Mouse (Mus musculus) cerebellum, adult (tissue): ENCODE results near the gene Sema4c.

Experiments
- ATAC-seq: cut with Nextera tagmentation; 2 replicates; pipeline ENCODE4 v1.9.2; 2017; ENCODE audit warnings: mild to moderate bottlenecking, moderate library complexity, mixed read lengths; ENCODE audit not compliant: insufficient number of reproducible peaks, low FRiP score, low TSS enrichment

Sema4c gene

DNA sequence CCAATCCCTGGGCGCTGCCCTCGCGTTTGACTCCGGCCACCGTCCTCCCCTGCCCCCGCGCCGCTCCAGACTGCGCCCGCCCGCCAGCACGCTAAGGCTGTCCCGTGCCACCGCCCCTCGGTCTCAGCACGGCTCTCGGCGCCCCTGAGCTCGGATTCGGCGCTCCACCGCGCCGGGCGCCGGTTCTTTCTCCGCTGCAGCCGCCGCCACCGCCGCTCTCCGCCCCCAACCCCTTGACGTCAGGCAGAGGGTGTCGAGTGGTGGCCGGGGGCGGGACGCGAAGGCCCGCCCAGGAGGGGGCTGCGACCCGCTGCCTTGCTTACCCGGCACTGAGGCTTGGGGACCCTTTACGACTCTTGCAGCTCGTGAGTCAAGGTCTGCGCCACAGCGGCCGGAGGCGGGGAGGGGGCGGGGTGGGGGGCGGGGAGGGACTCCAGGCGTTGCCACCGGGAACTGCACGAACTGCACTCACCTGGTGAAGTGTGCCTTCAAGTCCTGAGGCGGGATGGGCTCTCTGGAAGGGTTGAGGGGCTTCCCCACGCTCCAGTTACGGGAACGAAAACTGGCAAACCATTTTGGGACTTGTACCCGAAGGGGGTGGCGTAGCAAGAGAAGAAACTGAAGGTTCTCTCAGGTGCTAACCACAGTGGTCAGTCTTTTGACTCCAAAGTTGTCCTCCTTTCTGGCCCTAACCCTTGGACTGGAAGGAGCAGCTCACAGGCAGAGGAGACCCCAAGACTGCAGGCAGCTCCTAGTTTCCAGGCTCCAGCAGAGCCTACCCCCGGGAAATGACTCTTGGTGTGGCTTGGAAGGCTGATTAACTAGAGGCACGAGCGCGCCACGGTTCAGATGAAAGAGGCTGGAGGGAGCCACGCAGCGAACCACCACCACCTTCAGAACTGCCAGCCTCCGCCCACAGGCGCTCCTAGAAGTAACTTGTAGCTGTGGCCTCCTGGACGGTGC is at the start of gene Sema4c:
Gene Sema4c (minus strand): TSS at position 319 of the 963 bp plus-strand sequence.
- ATAC-seq: no peak

DNA sequence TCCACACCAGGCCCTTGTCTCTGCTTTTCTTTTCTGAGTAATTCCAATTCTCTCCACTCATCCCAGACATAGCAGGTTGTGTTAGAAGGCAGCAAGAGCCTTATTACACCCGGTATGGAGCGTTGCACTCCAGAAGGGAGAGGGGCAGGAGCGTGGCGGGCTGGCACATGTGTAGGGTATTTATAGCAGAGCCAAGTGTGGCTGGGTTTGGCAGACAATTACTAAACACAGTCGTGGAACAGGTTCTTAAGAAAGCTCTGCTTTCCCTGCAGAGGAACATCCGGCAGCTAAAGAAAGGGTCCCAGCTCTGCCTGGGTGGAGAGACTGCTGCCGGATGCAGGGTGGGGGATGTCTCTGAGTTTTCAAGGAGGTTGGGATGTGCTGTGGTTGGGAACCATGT is 48.8 kb upstream of the Sema4c start:
- no peak for ATAC-seq

DNA sequence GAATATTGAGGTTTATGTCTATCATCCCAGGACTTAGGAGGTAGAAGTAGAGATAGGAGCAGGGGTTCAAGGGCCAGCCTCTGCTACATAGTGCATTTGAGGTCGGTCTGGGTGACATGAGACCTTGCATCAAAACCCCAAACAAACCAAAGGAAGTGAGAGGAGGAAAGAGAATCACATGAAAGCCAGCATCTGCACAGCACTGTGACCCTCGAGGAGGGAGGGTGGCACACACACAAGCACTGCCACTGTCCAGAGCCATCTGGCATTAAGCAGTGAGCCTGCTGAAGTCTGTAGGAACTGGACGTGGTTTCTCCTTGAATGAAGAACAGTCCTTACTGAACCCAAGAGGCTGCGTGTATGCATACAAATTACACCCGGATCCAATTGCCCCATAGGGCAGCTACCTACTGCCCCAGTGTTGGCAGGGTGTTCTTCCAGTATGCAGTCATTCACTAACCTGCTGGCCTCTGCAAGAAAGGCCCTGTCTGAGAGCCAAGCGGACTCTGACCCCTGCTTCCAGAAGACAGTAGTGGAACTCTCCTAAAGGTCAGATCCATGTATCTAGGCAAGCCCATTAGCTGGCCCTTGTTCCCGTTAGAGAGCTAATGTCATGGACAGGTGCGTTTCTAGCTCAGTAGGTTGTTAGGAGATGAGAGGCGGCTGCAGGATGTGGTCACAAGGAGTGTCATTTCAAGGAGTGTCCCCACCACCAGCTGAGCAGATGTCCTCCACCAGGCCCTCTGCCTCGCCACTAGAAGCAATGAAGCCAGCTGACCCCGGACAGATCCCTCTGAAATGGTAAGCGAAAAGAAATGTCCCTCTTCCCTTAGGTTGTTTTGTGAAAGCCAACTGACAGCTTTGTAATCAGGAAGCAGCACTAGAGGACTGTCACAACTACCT is 46.4 kb upstream of the Sema4c start:
- no peak for ATAC-seq

DNA sequence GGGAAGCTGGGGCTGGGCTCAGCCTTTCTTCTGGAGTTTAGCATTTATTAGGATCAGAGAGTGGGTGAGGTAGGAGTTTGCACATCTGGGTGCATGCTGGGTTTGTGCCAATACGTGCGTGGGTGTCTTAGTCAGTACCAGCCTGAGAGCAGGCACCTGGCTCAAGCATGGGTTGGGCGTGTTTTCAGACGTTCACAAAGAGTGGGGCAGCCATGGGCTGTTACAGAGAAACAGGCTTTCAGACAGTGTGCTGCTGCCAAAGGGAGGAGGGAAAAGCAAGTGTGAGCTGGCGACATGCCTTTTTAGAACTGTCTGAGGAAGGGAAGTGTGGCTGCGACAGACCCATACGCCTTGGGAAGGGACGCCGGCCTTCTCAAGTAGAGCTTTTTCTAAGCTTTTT is 45.2 kb upstream of the Sema4c start:
- no peak for ATAC-seq

DNA sequence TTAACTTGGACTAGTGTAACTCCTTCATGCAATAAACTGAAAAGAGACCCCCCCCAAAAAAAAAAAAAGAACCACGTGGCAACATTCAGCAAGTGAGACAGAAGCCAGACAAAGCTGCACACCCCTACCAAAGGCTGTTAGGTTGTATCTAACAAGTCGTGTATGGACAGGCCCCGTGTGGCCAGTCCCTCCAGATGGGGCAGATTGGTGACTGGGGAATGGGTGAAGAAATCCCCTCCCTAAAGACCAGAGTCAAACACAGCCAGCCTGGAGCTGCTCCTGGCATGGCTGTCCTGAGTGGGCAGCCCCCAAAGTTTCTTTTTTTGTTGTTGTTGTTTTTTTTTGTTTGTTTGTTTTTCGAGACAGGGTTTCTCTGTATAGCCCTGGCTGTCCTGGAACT is 44.1 kb upstream of the Sema4c start:
- no peak for ATAC-seq

DNA sequence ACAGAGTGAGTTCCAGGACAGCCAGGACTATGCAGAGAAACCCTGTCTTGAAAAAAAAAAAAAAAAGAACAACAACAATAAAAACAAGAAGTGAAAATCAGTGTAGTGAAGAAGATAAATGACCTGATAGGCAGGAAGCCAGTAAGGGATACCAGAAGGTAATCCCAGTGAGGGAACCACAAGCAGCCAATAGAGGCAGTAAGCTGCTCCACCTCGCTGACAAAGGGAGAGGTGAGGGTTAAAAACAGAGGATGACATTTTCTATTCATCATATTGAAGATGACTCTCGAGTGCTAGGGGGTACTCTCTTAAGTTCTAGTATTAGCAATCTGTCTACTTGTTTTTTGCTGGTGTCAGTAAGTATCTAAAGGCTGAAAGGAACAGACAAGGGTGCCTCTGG is 40.3 kb upstream of the Sema4c start:
- no peak for ATAC-seq

DNA sequence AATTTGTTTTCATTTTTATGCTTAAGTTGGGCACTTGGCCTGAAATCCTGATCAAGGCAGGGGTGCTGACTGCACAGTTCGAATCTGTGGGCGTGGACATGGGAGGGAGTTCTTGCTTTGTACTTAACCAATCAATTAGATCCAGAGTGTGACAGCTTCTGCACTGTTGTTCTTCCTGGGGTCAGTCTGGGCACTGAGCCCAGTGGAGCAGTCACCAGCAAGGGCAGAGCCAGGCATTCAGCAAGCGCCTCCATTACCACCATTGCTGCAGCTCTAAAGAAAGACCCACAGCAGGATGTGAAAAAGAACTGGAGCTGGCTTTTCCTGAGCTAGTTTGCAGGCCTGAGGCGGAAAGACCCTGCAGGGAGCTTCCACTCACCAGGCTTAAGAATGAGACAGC is 38.0 kb upstream of the Sema4c start:
- no peak for ATAC-seq

DNA sequence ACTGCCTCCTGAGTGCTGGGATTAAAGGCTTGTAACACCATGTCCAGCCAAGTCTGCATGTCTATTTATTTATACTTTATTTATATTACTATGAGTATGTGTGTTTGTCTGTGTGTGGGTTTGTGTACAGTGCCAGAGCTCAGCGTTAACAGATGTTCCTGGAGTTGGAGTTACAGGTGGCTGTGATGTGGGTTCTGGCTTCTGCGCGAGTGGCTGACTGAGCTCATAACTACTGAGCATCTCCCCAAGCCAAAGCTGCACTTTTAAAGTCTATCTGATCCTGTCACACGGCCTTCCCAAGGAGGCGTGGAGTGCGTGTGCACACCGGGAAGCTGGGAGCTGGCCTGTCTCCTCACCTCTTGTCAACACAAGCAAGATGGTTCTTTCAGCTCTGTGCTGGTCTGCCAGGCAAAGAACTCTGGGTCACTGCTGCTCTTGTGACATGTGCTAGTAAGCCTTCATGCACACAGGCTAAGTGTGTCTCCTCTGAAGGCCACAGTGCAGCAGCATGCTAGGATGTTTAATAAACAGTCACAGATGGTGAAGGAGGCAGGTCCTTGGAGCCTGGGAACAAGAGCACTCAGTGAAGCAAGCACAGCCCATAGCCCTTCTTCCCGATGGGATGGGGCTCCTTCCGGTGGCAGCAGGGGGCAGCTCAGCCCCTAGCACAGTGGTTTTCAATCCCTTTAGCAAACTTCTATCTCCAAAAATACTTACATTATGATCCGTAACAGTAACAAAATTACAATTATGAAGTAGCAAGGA is 37.2 kb upstream of the Sema4c start:
- no peak for ATAC-seq

DNA sequence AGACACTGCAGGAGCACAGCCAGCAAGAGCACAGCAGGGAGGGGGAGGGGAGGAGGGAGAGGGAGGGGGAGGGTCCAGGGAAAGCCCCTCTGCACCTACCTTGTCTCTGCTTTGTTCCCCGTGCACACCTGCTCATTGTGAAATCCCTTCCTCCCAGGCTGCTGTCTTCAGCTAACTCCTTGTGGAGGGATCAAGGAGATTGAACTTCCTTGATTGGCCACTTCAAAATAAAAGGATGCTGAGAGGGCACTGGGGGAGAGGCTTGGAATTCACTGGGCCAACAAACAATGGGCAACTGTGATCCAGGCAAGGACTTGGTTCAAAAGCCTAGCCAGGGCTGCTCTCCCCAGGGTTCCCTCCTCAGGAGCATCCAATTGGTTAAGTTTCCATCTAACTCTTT is 35.0 kb upstream of the Sema4c start:
- ATAC-seq: no peak

DNA sequence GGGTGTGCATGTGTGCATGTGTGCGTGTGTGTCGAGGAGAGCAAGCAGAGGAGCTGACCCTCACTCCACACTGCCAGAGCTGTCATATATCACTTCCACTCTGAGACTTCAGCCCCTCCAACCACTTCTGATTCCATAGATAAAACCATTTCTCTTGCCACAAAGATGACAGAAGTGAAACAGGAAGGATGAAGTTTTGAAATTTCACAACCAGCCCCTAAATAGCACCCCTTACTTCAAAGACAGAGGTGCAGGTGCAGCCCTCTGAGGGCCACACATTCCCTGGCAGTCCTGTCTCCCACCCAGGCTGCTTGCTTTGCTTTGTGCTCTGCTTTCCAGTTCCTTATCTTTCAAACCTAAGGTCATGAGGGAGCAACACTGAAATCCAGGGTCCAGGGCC is 33.3 kb upstream of the Sema4c start:
- no peak for ATAC-seq

DNA sequence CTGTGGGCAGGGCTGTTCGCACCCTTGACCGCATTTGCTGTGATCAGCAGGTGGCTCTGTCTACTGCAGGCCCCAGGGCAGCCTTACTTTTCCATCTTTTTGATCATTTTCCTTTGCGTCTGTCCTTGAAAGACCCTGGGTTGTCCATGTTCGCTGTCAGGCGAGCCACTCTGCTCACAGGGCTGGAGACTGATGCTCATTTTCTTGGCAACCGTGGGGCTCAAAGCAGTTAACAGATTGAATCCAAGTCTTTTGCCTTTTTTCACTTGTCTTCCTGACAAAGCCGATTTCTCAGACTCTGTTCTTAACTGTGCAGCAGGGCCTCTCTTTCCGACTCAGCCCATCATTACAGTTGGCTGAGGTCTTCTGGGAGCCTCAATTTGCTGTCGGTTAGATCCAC is 32.5 kb upstream of the Sema4c start:
- no peak for ATAC-seq

DNA sequence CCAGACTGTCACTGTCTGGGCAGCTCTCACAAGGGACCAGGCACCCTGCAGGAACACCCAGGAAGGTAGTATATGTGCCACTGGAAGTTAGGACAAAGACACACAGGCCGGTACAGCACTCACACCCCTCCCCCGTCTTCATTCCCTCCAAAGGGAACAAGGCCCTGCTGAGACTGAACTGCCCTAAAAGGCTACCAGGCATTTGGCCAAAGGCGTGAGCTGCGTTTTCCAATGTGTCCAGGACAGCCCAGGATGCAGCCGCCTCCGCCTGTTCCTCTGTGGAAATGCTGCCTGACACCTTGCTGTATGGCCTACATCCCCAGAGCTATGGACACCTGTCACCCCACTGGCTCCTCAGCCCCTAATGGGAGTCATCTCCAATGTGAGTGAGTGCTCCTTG is 31.3 kb upstream of the Sema4c start:
- peak; percentile 47; the same call in 1 of the 2 replicates for ATAC-seq

DNA sequence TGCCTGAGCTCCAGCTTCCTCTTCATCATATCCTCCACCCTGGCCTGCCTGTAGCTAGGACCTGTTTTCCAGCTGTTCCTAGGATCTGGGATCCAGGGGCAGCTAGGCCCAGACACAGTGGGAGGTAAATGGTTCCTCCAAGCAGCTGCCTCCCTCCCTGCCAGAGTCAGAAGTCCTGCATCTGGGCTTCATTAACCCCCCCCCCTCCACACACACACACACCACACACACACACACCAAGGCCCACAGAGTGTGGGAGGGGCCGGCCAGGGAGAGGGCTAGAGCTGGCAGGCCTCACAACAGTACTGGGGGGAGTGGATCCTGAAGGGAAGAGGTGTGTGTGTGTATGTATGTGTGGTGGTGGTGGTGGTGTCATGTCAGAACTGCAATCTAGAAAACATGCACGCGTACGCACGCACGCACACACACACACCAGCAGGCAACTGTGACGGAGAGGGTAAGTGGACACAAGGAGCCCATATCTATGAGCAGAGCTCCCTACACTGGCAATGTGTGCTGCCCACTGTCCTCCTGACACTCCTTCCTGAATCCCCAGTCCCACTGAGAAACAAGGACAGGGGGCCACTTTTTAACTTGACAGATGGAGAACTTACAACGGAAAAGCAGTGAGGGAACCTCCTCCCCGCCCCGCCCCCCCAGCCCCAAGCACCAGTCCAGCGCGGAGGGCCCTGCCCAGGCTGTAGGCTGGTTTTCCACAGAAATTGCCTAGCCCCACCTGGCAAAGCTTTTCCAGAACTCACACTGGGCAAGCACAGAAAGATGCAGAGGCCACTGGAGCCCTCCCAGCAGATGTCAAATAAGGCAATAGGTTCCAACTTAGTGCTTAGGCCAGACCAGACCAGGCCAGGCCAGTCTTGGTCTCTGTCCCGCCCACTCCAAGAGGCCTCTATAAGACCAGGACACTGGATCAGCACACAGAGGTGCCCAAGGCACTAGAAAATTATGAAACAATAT is 30.6 kb upstream of the Sema4c start:
- no peak for ATAC-seq

DNA sequence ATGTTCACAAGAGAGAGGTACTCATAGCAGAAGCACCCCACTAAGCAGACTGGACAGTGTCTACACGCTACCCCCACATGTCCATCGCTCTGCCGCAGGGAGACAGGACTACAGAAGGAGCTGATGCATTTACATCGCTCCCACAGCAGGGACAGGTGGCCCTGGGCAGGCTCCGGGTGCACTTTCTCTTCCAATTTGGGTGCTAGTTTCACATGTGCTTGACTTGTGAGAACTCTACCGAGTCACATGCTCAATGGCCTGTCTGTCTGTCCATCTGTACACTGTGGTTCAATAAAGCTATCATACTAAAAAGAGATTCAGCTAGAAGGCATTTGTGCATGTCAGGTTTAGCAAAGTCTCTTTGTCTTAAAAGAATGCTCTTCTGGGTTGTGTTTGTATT is 29.7 kb upstream of the Sema4c start:
- ATAC-seq: no peak

DNA sequence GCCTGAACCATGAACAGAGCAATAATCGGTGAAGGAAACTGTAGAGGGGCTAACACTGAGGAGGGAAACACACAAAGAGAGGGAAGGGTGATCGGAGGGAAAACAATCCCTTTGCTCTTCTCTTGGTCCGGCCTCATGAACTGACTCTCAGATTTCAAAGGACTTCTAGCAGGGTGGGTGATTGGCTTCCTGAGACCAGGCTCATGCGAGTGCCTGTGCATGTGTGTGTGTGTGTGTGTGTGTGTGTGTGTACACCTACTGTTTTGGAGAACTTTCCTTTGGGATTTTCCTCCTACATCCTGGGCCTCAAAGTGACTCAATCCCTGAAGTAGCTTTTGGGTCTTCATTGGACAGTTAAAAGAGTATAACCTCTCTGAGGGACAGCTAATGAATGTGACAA is 28.1 kb upstream of the Sema4c start:
- ATAC-seq: no peak

DNA sequence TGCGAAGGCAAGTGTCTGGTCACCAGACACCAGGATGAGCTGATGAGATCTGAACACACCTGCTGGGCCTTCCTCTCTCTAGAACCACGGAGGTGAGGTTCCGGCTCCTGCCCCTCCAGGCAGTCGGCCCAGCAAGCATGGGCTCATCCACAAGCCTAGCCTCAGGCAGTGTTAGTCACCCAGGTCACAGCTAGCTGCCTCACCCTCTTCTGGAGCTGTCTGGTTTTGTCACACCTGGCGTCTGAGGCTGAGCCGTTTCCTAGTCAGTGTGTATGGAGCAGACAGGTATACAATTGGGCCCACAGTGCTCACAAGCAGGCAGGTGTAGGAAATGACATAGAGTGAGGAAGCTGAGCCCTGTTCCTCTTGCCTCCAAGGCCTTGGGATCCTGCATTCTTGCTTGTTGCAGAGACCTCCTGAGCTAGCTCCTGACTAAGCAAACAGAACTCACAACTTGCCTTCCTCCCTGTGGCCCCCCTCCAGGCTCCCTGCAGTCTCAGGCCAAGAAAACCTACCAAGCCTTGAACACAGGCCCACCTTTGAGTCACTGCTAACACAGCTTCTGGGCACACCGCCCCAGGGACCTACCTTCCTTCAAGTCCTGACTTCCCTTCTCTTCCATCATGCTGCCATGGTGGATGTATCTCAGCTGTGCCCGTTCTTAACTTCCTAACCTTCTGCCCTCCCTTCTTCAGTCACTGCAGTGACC is 25.4 kb upstream of the Sema4c start:
- no peak for ATAC-seq

DNA sequence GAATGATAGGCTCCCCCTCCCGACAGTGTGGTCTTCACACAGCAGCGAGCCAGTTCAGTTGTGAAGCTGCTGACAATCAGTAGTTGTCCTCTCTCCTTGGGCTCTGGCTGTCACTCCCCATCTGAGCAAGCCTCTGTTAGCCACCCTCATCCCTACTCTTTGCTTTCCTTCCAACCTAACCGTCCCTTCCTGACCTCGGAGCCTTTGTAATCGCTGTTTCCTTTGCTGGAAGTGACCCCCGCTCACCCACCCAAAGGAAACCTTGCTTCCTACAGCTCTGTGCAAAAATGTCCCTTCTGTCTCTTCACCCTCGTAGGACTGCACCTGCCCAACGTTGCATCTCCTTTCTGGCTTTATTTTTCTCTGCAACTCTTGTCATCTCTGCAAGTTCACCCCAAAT is 24.1 kb upstream of the Sema4c start:
- no peak for ATAC-seq

DNA sequence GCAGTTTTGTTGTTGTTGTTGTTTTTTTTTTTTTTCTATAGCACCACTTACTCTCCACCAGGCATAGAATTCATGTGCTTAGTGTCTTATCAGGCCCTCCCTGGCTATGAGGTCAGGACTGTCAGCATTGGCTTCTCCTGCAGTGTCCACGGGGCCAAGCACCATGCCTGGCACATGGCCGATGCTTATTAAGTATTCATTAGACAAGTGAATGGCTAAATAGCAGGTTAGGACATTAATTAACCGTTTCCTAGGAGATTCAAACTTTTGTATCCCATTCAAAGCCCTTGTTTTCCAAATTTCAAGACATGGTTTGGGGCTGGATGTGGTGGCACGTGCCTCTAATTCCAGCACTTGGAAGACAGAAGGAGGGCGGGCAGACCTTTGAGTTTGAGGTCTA is 23.1 kb upstream of the Sema4c start:
- ATAC-seq: no peak
